Mouse (Mus musculus) intestine, postnatal 0 days (tissue): Measurements from ENCODE around the gene 4930564D02Rik. TPM values are rescaled to one million over a fixed set of nuclear protein-coding genes. Genes with fewer than 3 reads are reported as not detected.

Experiments
- ATAC-seq: fragments of 200-750 bp; cut with Nextera tagmentation; 2 replicates; pipeline ENCODE4 v1.8.0; 2017; ENCODE audit warnings: mild to moderate bottlenecking, moderate TSS enrichment, moderate library complexity
- H3K27ac ChIP-seq: fragments of 300-500 bp; sonication (generic); 2 replicates; pipeline ENCODE4 v1.5.1; 2014; ENCODE audit warnings: mild to moderate bottlenecking, low read depth, low read length, moderate library complexity
- H3K27me3 ChIP-seq: fragments of 300-500 bp; sonication (generic); replicated peaks from 2 replicates; pipeline ENCODE4 v1.6.1; 2014; ENCODE audit warnings: low read length, mixed read lengths; ENCODE audit not compliant: control insufficient read depth, insufficient read depth
- H3K36me3 ChIP-seq: fragments of 300-500 bp; sonication (generic); 2 replicates; pipeline ENCODE4 v1.6.1; 2014; ENCODE audit warnings: mild to moderate bottlenecking, moderate library complexity; ENCODE audit not compliant: control insufficient read depth, insufficient read depth
- H3K4me1 ChIP-seq: fragments of 300-500 bp; sonication (generic); replicated peaks from 2 replicates; pipeline ENCODE4 v1.6.1; 2014; ENCODE audit warnings: antibody characterized with exemption, low read length, mixed read lengths; ENCODE audit not compliant: control insufficient read depth, insufficient read depth
- H3K4me2 ChIP-seq: fragments of 300-500 bp; sonication (generic); replicated peaks from 2 replicates; pipeline ENCODE4 v1.6.1; 2014; ENCODE audit warnings: low read depth, mild to moderate bottlenecking, moderate library complexity
- H3K4me3 ChIP-seq: fragments of 300-500 bp; sonication (generic); 2 replicates; pipeline ENCODE4 v1.5.1; 2014; ENCODE audit warnings: low read depth, low read length
- H3K9ac ChIP-seq: fragments of 300-500 bp; sonication (generic); 2 replicates; pipeline ENCODE4 v1.6.1; 2014; ENCODE audit warnings: mild to moderate bottlenecking, low read depth, low read length
- H3K9me3 ChIP-seq: fragments of 300-500 bp; sonication (generic); 2 replicates; pipeline ENCODE4 v1.6.1; 2016; ENCODE audit warnings: mixed run types; ENCODE audit not compliant: control insufficient read depth
- CTCF ChIP-seq: sonication (generic); IDR thresholded peaks from 2 replicates; pipeline ENCODE4 v1.5.1; 2016; ENCODE audit warnings: low read depth, mild to moderate bottlenecking, control low read depth, antibody characterized with exemption, moderate library complexity
- WGBS: fragments of 180-500 bp; shearing (Covaris S2); extraction: QIAGEN DNeasy Blood & Tissue Kit; methylation state at CpG from one replicate; pipeline ENCODE4 v1.1.7; 2014; 5-methylcytosine and 5-hydroxymethylcytosine counted together
- polyA plus RNA-seq: library from polyadenylated mRNA; unstranded; fragments of >200 nt; fragmentation: Nextera tagmentation; extraction: Ambion mirVana; gene quantifications from 2 replicates; pipeline ENCODE4 v1.2.1, GENCODE M21; 2015

The 4930564D02Rik gene
- polyA plus RNA-seq, 1 experiment from 2014 or later = not detected

DNA sequence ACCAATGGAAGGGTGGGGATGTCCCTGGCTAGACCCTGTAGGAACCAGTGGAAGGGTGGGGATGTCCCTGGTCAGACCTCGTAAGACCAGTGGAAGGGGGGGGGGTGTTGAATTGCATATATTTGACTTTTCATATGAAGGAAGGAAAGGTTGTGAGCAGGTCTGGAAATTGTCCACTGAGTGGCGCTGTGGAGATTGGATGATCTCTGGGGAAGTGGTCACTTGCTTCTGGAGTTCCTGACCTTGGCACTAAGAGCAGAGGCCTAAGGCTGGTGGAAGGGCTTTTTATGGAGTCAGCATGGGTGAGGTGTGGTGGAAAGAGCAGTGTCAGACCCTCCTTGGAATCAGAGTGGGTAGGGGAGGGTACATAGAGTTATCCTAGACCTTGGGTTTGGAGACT lies 27.8 kb downstream of the 4930564D02Rik start:
- Histone ChIP-seq H3K36me3 (no peaks in the 10 kb centered on the region), H3K27ac (no peak overlapping the region), H3K4me2 (no peak overlapping the region), H3K9ac (no peak overlapping the region), H3K4me3 (no peak overlapping the region), H3K27me3 (no peaks in the 10 kb centered on the region), H3K4me1 (no peaks in the 10 kb centered on the region), H3K9me3 (no peaks in the 10 kb centered on the region)
- ATAC-seq = no peak
- WGBS = 46% methylated on average over 2 of the region's 2 CpGs
- TF ChIP-seq CTCF = peak; percentile 47

DNA sequence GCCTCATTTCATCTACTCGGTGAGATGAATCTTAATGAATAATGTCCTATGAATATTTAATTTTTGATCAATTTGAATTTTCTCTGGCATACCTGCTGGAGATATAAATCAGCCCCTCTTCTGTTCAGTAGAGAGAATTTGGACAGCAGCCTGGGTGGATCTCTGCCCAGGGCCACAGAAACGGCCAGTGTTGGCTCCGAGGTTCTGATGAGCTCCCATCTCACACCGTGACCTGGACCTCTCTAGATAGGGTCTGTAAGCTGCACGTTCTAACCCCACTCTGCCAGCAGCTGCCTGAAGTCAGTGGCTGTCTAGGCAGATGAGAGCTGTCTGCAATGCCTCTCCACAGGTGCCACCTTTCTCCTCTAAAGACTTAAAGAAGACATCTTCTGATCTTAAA lies 28.4 kb downstream of the 4930564D02Rik start:
- Histone ChIP-seq H3K9me3 (no peaks in the 10 kb centered on the region), H3K4me2 (no peak overlapping the region), H3K4me1 (no peaks in the 10 kb centered on the region), H3K27me3 (no peaks in the 10 kb centered on the region), H3K27ac (no peak overlapping the region), H3K36me3 (no peaks in the 10 kb centered on the region), H3K9ac (no peak overlapping the region), H3K4me3 (no peak overlapping the region)
- no peak for ATAC-seq
- 77% methylated on average over 5 of the region's 5 CpGs for WGBS
- TF ChIP-seq CTCF = no peak

DNA sequence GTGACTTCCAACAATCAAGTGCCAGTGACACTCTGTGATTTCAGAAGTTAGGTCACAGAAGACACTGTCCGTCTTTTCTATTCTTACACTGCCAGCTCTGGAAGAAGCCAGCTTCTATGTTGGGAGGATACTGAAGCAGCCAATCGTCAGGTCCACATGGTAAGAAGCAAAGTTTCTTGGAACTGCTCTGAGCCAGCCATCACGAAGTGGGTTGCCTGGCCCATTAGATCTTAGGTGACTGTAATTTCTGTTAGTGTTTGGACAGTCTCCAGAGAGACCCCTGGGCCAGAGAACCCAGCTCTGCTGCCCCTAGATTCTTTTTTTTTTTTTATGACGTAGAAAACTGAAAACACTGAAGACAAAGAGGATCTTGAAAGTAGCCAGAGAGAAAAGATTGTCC lies 30.9 kb downstream of the 4930564D02Rik start:
- no peak overlapping the region for H3K4me3 ChIP-seq
- H3K36me3 ChIP-seq = no peaks in the 10 kb centered on the region
- no peaks in the 10 kb centered on the region for H3K4me1 ChIP-seq
- H3K9me3 ChIP-seq = no peaks in the 10 kb centered on the region
- no peaks in the 10 kb centered on the region for H3K27me3 ChIP-seq
- ATAC-seq = no peak
- H3K9ac ChIP-seq = no peak overlapping the region
- no peak overlapping the region for H3K4me2 ChIP-seq
- WGBS = 79% methylated on average over 4 of the region's 4 CpGs
- no peak for TF ChIP-seq CTCF
- no peak overlapping the region for H3K27ac ChIP-seq

DNA sequence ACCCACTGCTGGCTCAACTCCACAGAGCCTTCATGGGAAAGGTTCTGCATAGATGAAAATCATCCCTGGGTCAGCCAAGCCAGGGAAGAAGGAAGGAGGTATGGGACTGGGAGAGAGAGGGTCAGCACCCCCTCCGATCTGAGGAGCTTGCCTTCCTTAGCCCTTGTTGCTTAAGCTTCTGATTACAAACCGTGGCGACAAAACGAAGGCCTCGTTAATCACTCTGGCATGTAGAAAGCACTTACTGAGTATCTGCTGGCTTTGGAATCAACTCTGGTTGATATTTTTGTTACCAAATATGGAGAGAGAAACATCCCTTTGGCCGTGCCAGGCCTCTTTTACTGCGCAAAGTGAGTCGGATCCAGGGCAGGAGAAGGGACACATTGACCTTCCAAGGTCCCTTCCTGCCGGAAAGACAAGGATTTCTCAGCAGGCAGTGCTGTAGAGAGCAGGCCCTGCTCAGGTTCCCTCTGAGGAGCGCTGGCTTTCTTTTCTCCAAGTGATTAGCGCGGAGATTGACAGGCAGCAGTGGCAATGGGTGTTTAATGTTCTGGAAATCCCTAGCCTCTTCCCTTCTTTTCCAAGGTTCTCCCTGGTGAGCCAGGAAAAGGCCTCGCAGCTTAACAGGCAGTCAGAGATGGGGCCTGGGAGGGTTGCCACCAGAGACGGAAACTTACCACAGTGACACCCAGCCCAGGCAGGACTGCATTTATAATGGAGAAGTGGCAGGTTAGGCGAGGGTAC lies 33.1 kb downstream of the 4930564D02Rik start:
- Histone ChIP-seq H3K36me3 (no peaks in the 10 kb centered on the region), H3K27me3 (no peaks in the 10 kb centered on the region), H3K27ac (0 out of 2 replicates have a peak overlapping the region, but pooled peaks have one; percentile 15), H3K4me1 (no peaks in the 10 kb centered on the region), H3K9me3 (no peaks in the 10 kb centered on the region), H3K4me3 (no peak overlapping the region), H3K4me2 (no peak overlapping the region), H3K9ac (no peak overlapping the region)
- no peak for TF ChIP-seq CTCF
- ATAC-seq = no peak
- 42% methylated on average over 15 of the region's 15 CpGs for WGBS

DNA sequence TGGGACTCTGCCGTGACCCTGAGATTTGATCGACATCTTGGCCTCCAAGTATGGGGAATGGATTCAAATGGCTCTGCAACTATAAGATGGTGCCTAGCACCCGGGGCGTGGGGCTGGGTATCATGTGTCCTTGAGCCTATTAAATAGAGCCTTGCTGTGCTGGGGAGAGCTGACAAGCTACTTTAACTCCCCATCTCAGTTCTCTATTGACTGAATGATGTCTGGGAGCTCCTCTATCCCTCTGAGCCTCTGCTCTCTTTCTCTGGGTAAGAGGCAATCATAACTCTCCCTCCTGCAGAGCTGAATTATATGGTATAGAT lies 33.6 kb downstream of the 4930564D02Rik start:
- H3K9me3 ChIP-seq = no peaks in the 10 kb centered on the region
- 75% methylated on average over 4 of the region's 4 CpGs for WGBS

DNA sequence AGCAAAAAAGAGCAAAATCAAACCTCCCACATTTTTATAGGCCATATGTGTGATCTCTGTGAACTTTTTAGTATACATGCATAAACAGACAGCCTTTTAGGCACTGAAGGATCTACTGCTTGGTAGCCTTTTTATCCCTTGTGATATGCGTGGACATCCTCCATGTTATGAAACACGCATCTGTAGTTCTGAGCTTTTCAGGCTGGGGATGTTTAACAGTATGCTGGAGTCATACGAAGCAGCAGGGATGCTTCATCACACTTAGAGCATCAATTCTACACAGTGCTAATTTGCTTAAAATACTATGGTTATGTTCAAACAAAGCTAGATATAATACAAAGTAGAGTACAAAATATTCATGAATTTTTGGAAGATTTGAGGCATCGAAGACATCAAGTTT lies 39.2 kb downstream of the 4930564D02Rik start:
- no peaks in the 10 kb centered on the region for H3K9me3 ChIP-seq
- no peaks in the 10 kb centered on the region for H3K36me3 ChIP-seq
- no peak for ATAC-seq
- no peak for TF ChIP-seq CTCF
- H3K9ac ChIP-seq = no peak overlapping the region
- H3K4me2 ChIP-seq = no peak overlapping the region
- no peaks in the 10 kb centered on the region for H3K4me1 ChIP-seq
- H3K27ac ChIP-seq = no peak overlapping the region
- 81% methylated on average over 4 of the region's 4 CpGs for WGBS
- H3K27me3 ChIP-seq = no peaks in the 10 kb centered on the region
- no peak overlapping the region for H3K4me3 ChIP-seq

More for the DNA sequence above, 33.6 kb downstream of the 4930564D02Rik start:
- H3K27ac ChIP-seq = no peak overlapping the region
- no peak overlapping the region for H3K4me2 ChIP-seq
- no peaks in the 10 kb centered on the region for H3K4me1 ChIP-seq
- ATAC-seq = no peak
- no peak for TF ChIP-seq CTCF
- no peak overlapping the region for H3K9ac ChIP-seq
- H3K4me3 ChIP-seq = no peak overlapping the region
- no peaks in the 10 kb centered on the region for H3K27me3 ChIP-seq
- no peaks in the 10 kb centered on the region for H3K36me3 ChIP-seq
